Mouse (Mus musculus): ENCODE measurements around the gene Acsf3.

GRCm38 (mm10) chr8:122866231-122866630 is 90.9 kb downstream of the Acsf3 start:
- TF ChIP-seq CTCF (IDR thresholded peaks at IDR 0.05; ENCODE audit: borderline replicate concordance, insufficient read depth, low read length) (no peak), POLR2A (IDR thresholded peaks at IDR 0.05; ENCODE audit: low read depth, low read length) (no peak)
